Mouse (Mus musculus) B cell, adult (primary cell): ENCODE measurements around the gene Zscan4c. TPM values are rescaled to one million over a fixed set of nuclear protein-coding genes. Genes with fewer than 3 reads are reported as not detected.

Source experiments
- total RNA-seq: library from RNA; stranded (reverse); gene quantifications from 4 replicates; pipeline ENCODE4 v1.2.4, GENCODE M21; 2023; ENCODE audit not compliant: inconsistent age

The Zscan4c gene
- not detected in 4 replicates for total RNA-seq

DNA sequence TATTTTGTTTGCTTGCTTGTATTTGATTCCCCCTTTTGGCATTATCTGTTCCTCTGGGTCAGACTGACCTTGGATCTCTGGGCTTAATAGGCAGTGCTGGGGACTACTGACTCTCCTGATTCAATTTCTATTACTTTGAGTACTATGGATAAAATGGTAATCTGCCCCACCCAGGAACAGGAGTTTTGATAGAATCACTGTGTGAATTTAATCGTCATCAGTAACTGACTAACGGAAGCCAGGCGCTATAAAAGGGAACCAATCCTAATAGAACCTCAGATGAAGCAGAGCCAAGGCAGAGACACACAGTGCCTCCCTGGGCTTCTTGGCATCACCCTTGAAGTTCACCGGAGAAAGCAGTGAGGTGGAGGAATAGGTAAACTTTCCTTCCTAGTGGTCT is at the start of gene Zscan4c:
Zscan4c (plus strand) TSS at position 301 of the 400 bp plus-strand sequence.

Other genes starting within 250 kb of the Zscan4c start
- not detected in 4 replicates for gene Zscan4b, start 100.7 kb upstream of the Zscan4c start, total RNA-seq
- not detected in 4 replicates for gene Zscan4-ps1, start 63.9 kb downstream of the Zscan4c start, total RNA-seq
- gene Zscan4d, start 160.4 kb downstream of the Zscan4c start, total RNA-seq: not detected in 4 replicates